Mouse (Mus musculus) midbrain, embryonic 11.5 days (tissue): Measurements from ENCODE around the gene Gbp7. TPM values are rescaled to one million over a fixed set of nuclear protein-coding genes. Genes with fewer than 3 reads are reported as not detected.
"Not testable (repeated sequence)": the region's sequence is repeated elsewhere in the genome, so short reads cannot be mapped to it uniquely, and the experiment has no call there.

Source experiments
- ATAC-seq: fragments of 200-750 bp; cut with Nextera tagmentation; 2 replicates; pipeline ENCODE4 v1.8.0; 2017; ENCODE audit warnings: moderate TSS enrichment, moderate library complexity; ENCODE audit not compliant: low FRiP score
- DNase-seq: peaks from one replicate; pipeline ENCODE4 v3.0.0; 2015; ENCODE audit warnings: low spot score; ENCODE audit errors: missing footprints
- H3K27ac ChIP-seq: fragments of 300-500 bp; sonication (generic); 2 replicates; pipeline ENCODE4 v1.5.1; 2014; ENCODE audit warnings: low read depth, low read length
- H3K27me3 ChIP-seq: fragments of 300-500 bp; sonication (generic); 2 replicates; pipeline ENCODE4 v1.6.1; 2014; ENCODE audit warnings: mild to moderate bottlenecking, low read length, moderate library complexity, mixed read lengths; ENCODE audit not compliant: control insufficient read depth, insufficient read depth
- H3K36me3 ChIP-seq: fragments of 300-500 bp; sonication (generic); 2 replicates; pipeline ENCODE4 v1.6.1; 2014; ENCODE audit warnings: mild to moderate bottlenecking, low read length, moderate library complexity, mixed read lengths; ENCODE audit not compliant: control insufficient read depth, insufficient read depth
- H3K4me1 ChIP-seq: fragments of 300-500 bp; sonication (generic); 2 replicates; pipeline ENCODE4 v1.6.1; 2014; ENCODE audit warnings: low read length; ENCODE audit not compliant: control insufficient read depth, insufficient read depth
- H3K4me2 ChIP-seq: fragments of 300-500 bp; sonication (generic); 2 replicates; pipeline ENCODE4 v1.6.1; 2014; ENCODE audit warnings: mild to moderate bottlenecking, moderate library complexity
- H3K4me3 ChIP-seq: fragments of 300-500 bp; sonication (generic); 2 replicates; pipeline ENCODE4 v1.5.1; 2014; ENCODE audit warnings: low read depth, low read length
- H3K9ac ChIP-seq: fragments of 300-500 bp; sonication (generic); 2 replicates; pipeline ENCODE4 v1.6.1; 2014; ENCODE audit warnings: low read length
- H3K9me3 ChIP-seq: fragments of 300-500 bp; sonication (generic); 2 replicates; pipeline ENCODE4 v1.6.1; 2016; ENCODE audit warnings: low read length; ENCODE audit not compliant: control insufficient read depth
- WGBS: fragments of 180-500 bp; shearing (Covaris S2); extraction: QIAGEN DNeasy Blood & Tissue Kit; methylation state at CpG from one replicate; pipeline ENCODE4 v1.1.7; 2014; 5-methylcytosine and 5-hydroxymethylcytosine counted together
- polyA plus RNA-seq: library from polyadenylated mRNA; unstranded; fragments of >200 nt; fragmentation: Nextera tagmentation; extraction: Ambion mirVana; gene quantifications from 2 replicates; pipeline ENCODE4 v1.2.1, GENCODE M21; 2014

Gene Gbp7
- polyA plus RNA-seq, 1 experiment from 2014 or later = 1.7 TPM

DNA sequence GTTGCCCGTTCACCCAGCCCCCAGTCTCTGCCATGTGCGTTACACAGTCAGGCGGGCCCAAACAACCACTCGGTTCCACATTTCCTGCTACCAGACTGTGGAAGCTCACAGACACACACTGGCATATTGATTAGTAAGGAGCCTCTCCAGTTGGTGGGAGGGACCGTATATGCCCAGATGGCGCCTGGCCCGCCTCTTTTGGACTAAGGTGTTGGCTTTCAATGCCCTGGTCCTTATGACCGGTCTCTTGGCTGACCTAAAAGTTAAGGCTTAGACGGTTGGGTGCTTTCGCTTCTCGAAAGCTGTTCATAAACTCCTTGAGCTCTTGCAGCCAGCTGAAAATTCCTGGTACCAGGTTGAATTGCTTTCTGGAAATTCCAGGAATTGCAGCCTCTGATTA is 25.5 kb downstream of the Gbp7 start:
- no peaks in the 10 kb centered on the region for H3K9me3 ChIP-seq
- H3K36me3 ChIP-seq = no peaks in the 10 kb centered on the region
- H3K27me3 ChIP-seq = no peaks in the 10 kb centered on the region
- DNase-seq (no peak), ATAC-seq (0 out of 2 replicates have a peak, but pooled peaks have one; percentile 33)
- H3K4me2 ChIP-seq = no peak overlapping the region
- 95% methylated on average over 11 of the region's 11 CpGs for WGBS
- H3K4me3 ChIP-seq = no peak overlapping the region
- H3K4me1 ChIP-seq = no peaks in the 10 kb centered on the region
- no peak overlapping the region for H3K27ac ChIP-seq
- no peak overlapping the region for H3K9ac ChIP-seq

DNA sequence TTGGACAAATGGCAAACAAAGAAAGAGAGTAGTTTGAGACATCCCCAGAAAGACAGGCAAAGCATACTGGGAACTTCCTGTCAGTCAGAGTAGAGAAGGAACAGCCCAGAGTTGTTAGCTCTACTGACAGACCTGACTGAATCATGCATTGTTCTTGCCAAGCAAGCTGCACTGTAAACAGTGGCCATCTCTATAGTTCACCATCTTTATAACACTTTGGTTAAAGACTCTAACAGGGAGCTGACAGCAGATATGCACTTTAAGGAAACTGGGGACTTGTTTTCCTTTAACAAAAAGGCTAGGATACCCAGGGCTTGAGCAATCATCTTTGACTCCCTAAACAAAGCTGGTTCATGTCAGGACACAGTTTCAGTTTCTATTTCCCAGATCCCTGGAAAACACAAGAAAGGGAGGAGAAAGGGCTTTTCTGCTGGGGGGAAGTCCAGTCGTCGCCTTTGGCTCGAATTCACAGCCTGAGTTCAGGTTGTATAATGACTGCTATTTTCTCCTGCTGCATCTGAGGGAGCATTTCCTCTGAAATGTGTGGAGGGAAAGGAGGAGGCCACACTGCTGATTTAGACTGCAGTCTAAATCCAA is 29.6 kb downstream of the Gbp7 start, which contains the start of gene Gbp3:
Gene Gbp3 (plus strand): TSS at position 395 of the 597 bp plus-strand sequence.
- H3K4me1 ChIP-seq = no peaks in the 10 kb centered on the region
- WGBS = 47% methylated on average over 3 of the region's 3 CpGs
- ATAC-seq (no peak), DNase-seq (no peak)
- no peaks in the 10 kb centered on the region for H3K27me3 ChIP-seq
- H3K4me2 ChIP-seq = peak within 1 kb of the TSS; percentile 33
- H3K9me3 ChIP-seq = no peaks in the 10 kb centered on the region
- no peak within 1 kb of the TSS for H3K9ac ChIP-seq
- no peak within 1 kb of the TSS for H3K27ac ChIP-seq
- peak within 1 kb of the TSS; percentile 2; the same call in 1 of the 2 replicates for H3K4me3 ChIP-seq
- no peaks in the 10 kb centered on the region for H3K36me3 ChIP-seq

DNA sequence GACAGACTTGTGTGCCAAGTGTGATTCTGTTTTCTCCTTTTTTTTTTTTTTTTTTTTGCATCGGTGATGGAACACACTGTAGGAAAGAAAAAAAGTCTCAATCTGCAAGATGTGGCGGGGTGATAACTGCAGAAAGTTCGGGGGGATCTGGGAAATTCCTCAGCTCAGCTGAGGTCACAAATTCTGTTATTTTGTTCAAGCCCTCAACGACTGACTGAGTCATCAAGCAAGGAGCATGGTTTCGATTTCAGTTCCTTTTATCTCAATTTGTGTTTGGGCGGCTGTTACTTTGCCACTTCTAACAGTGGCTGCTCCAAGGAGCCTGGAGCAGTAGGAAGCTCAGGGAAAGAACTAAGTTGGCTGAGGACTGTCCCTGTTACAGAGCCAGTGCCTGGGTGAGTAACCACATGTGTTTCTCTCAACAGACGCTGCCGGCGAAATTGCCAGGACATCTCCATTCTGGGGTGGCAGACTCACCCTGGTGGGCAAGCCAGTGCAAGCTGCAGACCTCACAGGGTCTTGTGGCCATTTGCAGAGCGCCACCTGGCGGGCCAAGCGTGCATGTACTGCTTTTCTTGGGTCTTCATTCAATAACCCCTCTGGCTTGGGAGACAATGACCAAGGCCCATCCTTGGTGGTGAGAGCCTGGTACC is 30.3 kb downstream of the Gbp7 start:
- no peak overlapping the region for H3K9ac ChIP-seq
- H3K9me3 ChIP-seq = no peaks in the 10 kb centered on the region
- H3K27ac ChIP-seq = no peak overlapping the region
- DNase-seq (peak; percentile 98), ATAC-seq (peak; percentile 91)
- peak overlapping the region; percentile 2; the same call in 1 of the 2 replicates for H3K4me3 ChIP-seq
- WGBS = 23% methylated on average over 12 of the region's 12 CpGs
- H3K36me3 ChIP-seq = no peaks in the 10 kb centered on the region
- H3K4me1 ChIP-seq = no peaks in the 10 kb centered on the region
- H3K4me2 ChIP-seq = peak overlapping the region; percentile 33
- no peaks in the 10 kb centered on the region for H3K27me3 ChIP-seq

DNA sequence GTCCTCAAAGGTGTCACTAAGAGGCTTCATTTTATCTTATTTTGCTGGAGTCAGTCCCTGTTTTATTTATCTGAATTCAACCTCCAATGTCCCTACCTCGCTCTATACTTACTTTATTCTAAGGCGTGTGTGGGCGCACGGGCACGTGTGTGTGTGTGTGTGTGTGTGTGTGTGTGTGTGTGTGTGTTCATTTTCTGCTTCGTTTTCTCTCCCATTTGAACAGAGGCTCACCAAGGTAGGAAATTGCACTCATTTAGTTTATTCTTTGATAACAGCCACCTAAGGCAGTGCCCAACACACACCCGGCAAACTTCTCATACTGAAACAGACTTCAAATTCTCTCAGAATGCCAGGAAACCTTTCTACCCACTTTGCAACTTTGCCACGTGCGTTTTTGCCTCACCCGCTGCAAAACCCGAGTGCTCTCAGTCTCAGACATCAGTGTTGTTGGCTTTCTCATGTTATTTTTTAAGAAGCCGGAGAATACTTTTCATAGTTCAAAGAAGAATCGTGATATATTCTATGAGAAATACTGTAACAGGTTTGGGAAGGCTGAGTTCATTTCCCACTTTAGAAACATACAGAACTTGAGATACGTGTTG is 31.0 kb downstream of the Gbp7 start:
- 0 out of 2 replicates have a peak, but pooled peaks have one; percentile 18 for ATAC-seq
- H3K9ac ChIP-seq = no peak overlapping the region

DNA sequence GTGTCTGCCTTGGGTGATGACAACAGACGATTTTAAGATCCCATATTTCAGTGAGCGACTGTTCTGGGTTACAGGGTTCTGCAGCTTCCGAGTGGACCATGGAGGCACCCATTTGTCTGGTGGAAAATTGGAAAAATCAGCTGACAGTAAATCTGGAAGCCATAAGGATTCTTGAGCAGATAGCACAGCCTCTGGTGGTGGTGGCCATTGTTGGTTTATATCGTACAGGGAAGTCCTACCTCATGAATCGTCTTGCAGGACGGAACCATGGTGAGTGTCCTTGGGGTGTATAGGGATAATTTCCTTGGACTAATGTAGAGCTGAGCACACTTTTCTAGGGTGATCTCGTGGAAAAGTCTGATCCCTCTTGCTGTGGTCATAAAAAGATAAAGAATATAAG is 31.5 kb downstream of the Gbp7 start:
- Histone ChIP-seq H3K4me1 (no peaks in the 10 kb centered on the region), H3K27ac (no peak overlapping the region), H3K36me3 (no peaks in the 10 kb centered on the region), H3K4me3 (no peak overlapping the region), H3K9ac (no peak overlapping the region), H3K4me2 (no peak overlapping the region), H3K27me3 (no peaks in the 10 kb centered on the region), H3K9me3 (no peaks in the 10 kb centered on the region)
- 90% methylated on average over 7 of the region's 7 CpGs for WGBS
- ATAC-seq (no peak), DNase-seq (no peak)

More for the DNA sequence above, 31.0 kb downstream of the Gbp7 start:
- Histone ChIP-seq H3K4me3 (no peak overlapping the region), H3K27ac (no peak overlapping the region), H3K9me3 (no peaks in the 10 kb centered on the region), H3K27me3 (no peaks in the 10 kb centered on the region), H3K4me2 (no peak overlapping the region), H3K4me1 (no peaks in the 10 kb centered on the region), H3K36me3 (no peaks in the 10 kb centered on the region)
- no peak for DNase-seq
- 88% methylated on average over 14 of the region's 14 CpGs for WGBS

DNA sequence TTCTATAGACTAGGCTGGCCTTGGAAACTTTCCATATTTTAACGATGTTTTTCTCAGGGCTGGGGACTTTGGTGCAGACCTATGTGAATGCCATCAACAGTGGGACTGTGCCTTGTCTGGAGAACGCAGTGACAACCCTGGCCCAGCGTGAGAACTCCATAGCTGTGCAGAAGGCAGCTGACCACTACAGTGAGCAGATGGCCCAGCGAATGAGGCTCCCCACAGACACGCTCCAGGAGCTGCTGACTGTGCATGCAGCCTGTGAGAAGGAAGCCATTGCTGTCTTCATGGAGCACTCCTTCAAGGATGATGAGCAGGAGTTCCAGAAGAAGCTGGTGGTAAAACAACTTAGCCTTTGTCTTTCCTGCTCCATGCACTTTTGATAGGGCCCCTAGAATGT is 37.3 kb downstream of the Gbp7 start:
- H3K9me3 ChIP-seq, H3K27ac ChIP-seq, H3K9ac ChIP-seq, H3K4me1 ChIP-seq, H3K36me3 ChIP-seq, DNase-seq, ATAC-seq, H3K4me3 ChIP-seq, H3K27me3 ChIP-seq, H3K4me2 ChIP-seq: not testable (repeated sequence)
- WGBS = 65% methylated on average over 5 of the region's 5 CpGs

DNA sequence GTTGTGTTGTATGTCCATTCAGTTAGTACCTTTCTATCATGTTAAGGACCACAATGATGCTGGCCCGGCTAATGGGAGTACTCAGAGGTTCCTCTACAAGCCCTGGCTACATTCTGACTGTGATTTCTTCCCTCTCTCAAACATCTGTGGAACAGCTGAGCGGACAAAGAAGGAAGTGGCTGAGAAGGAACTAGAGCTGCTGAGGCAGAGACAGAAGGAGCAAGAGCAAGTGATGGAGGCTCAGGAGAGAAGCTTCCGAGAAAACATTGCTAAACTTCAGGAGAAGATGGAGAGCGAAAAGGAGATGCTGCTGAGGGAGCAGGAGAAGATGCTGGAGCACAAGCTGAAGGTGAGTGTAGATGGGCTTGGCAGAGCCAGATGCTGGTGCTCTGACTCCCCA is 40.6 kb downstream of the Gbp7 start:
- no peak for ATAC-seq
- WGBS = 87% methylated on average over 4 of the region's 4 CpGs
- no peaks in the 10 kb centered on the region for H3K36me3 ChIP-seq
- H3K27ac ChIP-seq = no peak overlapping the region
- H3K4me2 ChIP-seq = no peak overlapping the region
- no peak overlapping the region for H3K4me3 ChIP-seq
- no peaks in the 10 kb centered on the region for H3K9me3 ChIP-seq
- no peak for DNase-seq
- H3K9ac ChIP-seq = no peak overlapping the region
- H3K27me3 ChIP-seq = no peaks in the 10 kb centered on the region
- no peaks in the 10 kb centered on the region for H3K4me1 ChIP-seq

DNA sequence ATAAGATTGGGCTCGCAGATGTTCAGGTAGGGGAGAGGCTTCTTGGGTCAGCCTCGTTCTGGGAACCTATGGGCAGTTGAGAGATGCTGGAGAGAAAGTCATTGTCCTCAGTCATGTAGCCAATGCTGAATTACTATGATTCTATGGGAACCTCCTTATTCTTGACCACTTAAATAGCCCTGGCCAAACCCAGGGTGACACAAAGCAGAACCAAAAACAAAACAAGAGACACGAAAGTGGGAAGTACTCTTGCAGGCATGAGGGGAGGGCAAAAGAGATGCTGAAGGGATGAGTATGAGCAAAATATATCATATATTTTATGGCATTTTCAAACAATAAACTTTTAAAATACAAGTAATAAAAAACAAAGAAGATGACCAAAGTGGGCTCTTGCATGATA is 47.0 kb downstream of the Gbp7 start:
- no peaks in the 10 kb centered on the region for H3K27me3 ChIP-seq
- no peak overlapping the region for H3K9ac ChIP-seq
- no peaks in the 10 kb centered on the region for H3K36me3 ChIP-seq
- H3K4me3 ChIP-seq = no peak overlapping the region
- H3K9me3 ChIP-seq = no peaks in the 10 kb centered on the region
- H3K27ac ChIP-seq = no peak overlapping the region
- no peaks in the 10 kb centered on the region for H3K4me1 ChIP-seq
- ATAC-seq (no peak), DNase-seq (no peak)
- H3K4me2 ChIP-seq = no peak overlapping the region
- 81% methylated on average over 3 of the region's 3 CpGs for WGBS

DNA sequence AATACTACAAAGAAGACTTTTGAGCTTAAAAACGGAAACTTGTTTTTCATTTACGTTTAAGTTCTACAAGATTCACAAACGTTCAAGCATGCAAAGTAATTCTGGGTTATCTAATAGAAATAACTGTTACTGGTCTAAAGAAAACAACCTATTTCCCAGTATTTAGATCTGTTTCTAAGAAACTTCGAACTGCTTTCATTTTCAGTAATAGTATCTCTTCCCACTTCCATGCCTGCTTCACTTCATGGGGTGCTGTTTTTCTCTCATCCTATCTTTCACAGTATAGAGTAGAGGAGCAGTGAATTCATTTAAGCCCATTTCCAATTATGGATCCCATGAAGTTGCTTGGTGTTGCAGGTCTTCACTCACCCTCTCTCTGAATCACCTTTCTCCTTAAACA is 48.2 kb downstream of the Gbp7 start:
- ATAC-seq (no peak), DNase-seq (no peak)
- WGBS = 89% methylated on average over 4 of the region's 4 CpGs
- H3K4me1 ChIP-seq = no peaks in the 10 kb centered on the region
- no peaks in the 10 kb centered on the region for H3K36me3 ChIP-seq
- H3K4me2 ChIP-seq = no peak overlapping the region
- no peaks in the 10 kb centered on the region for H3K9me3 ChIP-seq
- no peaks in the 10 kb centered on the region for H3K27me3 ChIP-seq
- H3K4me3 ChIP-seq = no peak overlapping the region
- H3K9ac ChIP-seq = no peak overlapping the region
- no peak overlapping the region for H3K27ac ChIP-seq
